Mouse (Mus musculus) C2C12 (cell line): ENCODE measurements around the gene Gars.

Source experiments
- CEBPB ChIP-seq: IDR thresholded peaks from one replicate; pipeline ENCODE4 v1.6.1; 2011; ENCODE audit warnings: low read depth, mild to moderate bottlenecking, control low read depth, moderate library complexity
- CTCF ChIP-seq: IDR thresholded peaks from one replicate; pipeline ENCODE4 v1.5.1; 2011; ENCODE audit not compliant: control insufficient read depth, insufficient read depth, insufficient read length
- FOSL1 ChIP-seq: IDR thresholded peaks from one replicate; pipeline ENCODE4 v1.8.0; 2011; ENCODE audit warnings: mild to moderate bottlenecking, low read length; ENCODE audit not compliant: poor library complexity, insufficient read depth, severe bottlenecking
- MAX ChIP-seq: IDR thresholded peaks from one replicate; pipeline ENCODE4 v1.6.1; 2011; ENCODE audit warnings: mild to moderate bottlenecking, control low read depth
- MYOD1 ChIP-seq: IDR thresholded peaks from one replicate; pipeline ENCODE4 v1.6.1; 2011; ENCODE audit warnings: low read depth; ENCODE audit not compliant: control insufficient read depth, insufficient read length
- MYOG ChIP-seq: IDR thresholded peaks from one replicate; pipeline ENCODE4 v1.6.1; 2011; ENCODE audit not compliant: control insufficient read depth, insufficient read length; ENCODE audit errors: extremely low read depth
- USF1 ChIP-seq: IDR thresholded peaks from one replicate; pipeline ENCODE4 v1.6.1; 2011; ENCODE audit warnings: low read depth, mild to moderate bottlenecking, control low read depth, moderate library complexity

DNA sequence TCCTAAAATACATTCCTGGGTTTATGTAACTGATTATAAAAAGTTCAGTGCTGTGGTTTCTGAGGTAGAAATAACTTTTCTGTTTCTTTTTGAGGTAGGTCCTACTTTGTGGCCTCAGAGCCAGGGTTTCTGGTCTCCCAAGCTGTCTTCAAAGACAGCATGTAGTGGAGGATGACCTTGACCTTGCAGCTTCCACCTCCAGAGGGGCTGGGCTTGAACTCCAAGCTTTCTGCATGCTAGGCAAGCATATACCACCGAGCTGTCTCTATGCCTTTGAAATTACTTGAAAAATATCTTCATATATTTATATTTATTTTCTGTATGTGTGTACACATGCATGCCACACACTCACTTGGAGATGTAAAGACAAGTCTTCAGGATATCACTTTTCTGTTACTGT, 2.2 kb downstream of the Gars start:
- TF ChIP-seq MYOG: no peak
- no peak for TF ChIP-seq CTCF
- TF ChIP-seq MAX: no peak
- no peak for TF ChIP-seq CEBPB
- no peak for TF ChIP-seq USF1
- TF ChIP-seq FOSL1: no peak
- no peak for TF ChIP-seq MYOD1
